Mouse (Mus musculus): ENCODE measurements around the gene Zfp335.

Gene Zfp335

DNA sequence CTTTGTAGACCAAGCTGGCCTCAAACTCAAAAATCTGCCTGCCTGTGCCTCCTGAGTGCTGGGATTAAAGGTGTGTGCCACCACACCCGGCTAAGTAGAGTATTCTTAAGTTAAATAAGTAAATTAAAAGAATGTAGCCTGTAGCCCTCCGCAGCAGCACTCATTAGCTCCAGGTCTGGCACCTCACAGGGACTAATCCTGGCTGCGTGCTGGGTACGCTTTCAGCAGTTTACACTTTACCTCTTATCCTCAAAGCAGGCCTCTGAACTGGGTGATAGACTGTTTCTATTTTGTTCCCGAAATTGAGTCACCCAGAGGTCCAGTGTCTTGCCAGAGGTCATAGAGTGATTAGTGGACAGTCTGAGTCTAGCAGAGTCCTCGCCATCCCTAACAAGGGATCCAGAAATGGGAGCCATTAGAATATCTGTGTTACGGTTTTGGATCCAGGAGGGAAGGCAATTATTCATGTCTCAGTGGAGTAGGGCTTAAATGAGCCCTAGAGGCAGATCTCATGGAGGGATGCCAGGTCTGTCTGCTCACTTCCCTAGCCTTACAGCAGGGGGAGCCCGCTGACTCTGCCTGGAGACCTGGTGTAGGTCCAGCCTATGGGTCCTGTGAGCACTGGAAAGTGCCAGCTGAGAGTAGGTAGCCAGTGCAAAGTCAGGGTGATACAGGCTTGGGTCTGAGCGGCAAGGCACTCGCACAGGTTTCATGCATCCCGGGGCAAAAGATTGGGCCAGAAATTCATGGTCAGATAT lies 12.7 kb upstream of the Zfp335 start:
- DNase-seq, result peak; percentile 88 to 89

DNA sequence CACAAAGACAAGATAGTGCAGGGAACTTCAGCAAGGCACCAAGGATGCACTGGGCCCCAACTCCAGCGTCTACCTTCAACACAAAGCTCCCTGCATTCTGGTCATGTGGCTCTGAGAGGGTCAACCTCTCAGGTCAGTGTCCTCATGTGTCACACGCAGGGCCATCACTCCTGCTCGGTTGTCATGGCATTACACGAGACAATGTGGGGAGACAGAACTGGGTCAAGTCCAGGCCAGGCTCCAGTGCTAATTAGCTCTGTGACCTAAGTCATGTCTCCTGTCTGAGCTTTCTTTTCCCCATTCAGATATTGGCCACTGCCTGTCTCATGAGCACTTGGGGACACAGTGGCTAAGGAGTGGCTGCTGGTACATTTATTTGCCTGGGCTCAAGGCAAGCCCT lies 11.7 kb upstream of the Zfp335 start:
- DNase-seq, result no peak

DNA sequence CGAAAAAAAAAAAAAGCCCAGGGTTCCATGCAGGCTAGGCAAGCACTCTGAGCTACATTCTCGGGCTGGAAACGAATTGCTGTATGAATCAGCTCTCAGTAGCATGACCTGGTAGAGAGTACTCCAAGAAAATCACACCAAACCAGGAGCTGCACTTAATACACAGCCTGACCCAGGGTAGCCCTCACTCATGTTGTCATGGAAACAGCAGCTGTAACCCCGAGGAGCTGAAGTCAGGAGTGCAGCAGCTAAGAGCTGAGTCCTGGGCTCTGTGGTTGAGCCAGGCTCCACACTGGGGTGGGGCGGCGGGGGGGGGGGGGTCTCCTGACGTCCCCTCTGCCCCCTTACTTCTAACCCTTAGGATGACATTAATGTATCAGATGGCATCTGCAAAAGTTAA lies 10.4 kb upstream of the Zfp335 start:
- DNase-seq, result no peak

GRCm38 (mm10) chr2:164918325-164918724 lies 6.8 kb upstream of the Zfp335 start:
- DNase-seq, result peak; percentile 63 to 66

GRCm38 (mm10) chr2:164917371-164917770 lies 5.8 kb upstream of the Zfp335 start:
- DNase-seq, result no peak

- peak in 1 of 2 experiments; percentile 29 for DNase-seq
Measured at GRCm38 (mm10) chr2:164916820-164917219, 5.3 kb upstream of the Zfp335 start.

DNA sequence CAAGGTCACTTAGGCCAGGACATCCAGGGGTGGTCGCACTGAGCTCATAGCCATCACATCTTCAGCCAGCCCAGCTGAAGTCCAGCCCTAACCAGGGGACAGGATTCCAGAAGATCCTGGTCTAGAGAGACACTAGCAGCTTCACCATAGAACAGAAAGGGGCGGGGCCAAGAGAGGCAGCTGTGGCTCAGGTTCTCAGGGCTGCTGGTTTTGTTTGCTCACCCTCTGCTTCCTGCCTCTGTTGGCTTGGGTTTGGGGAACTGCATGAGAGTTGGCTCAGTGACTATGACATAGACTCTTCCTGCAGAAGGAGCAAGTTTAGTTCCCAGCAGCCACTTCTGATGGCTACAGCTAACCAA lies 1.9 kb upstream of the Zfp335 start:
- peak; percentile 85 for DNase-seq

- DNase-seq, result no peak
Measured at GRCm38 (mm10) chr2:164912749-164913427, 1.3 kb upstream of the Zfp335 start.

- DNase-seq, result no peak
Measured at GRCm38 (mm10) chr2:164912151-164912550, 594 bp upstream of the Zfp335 start.

- DNase-seq, result no peak
Measured at GRCm38 (mm10) chr2:164910360-164911061, 1.0 kb downstream of the Zfp335 start.

DNA sequence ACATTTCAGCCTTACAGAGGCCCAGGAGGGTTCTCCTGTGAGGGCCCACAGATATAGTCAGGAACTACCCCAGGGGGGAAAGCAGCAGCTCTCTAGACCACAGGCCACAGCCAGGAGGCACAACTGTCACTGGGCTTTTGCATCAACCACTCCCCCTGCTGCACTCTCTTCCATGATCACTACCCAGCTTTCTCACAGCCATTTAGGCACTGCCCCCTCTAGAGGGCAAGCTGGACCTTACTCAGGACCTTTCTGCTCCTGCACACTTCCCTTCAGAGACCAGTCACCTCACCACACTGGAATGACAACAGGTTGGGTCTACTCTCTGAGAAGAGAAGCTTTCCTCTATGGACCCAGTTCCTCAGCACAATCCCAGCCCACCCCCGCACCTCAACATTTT lies 2.0 kb downstream of the Zfp335 start:
- peak; percentile 31 to 42 for DNase-seq

GRCm38 (mm10) chr2:164909100-164909499 lies 2.5 kb downstream of the Zfp335 start:
- no peak for DNase-seq

GRCm38 (mm10) chr2:164908011-164908410 lies 3.5 kb downstream of the Zfp335 start:
- DNase-seq, result no peak

- no peak for DNase-seq
Measured at GRCm38 (mm10) chr2:164907511-164907910, 4.0 kb downstream of the Zfp335 start.

DNA sequence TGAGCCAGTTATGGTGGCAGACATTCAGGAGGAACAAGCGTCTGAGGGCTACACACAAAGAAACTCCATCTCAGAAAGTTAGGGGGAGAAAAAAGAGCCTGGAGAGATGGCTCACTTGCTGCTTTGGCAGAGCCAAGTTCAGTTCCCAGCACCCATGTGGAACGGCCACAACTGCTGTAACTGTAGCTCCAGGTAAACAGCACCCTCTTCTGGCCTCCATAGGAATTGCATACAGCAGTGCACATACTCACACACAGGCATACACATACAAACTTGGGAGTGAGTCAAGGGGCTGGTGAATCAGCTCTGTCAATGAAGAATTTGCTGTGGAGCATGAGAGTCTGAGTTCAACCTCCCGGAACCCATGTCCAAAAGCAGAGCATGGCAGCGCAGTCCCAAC lies 5.5 kb downstream of the Zfp335 start:
- peak; percentile 33 to 38 for DNase-seq

GRCm38 (mm10) chr2:164903496-164903895 lies 8.1 kb downstream of the Zfp335 start:
- no peak for DNase-seq

- DNase-seq, result no peak
Measured at GRCm38 (mm10) chr2:164901380-164901779, 10.2 kb downstream of the Zfp335 start.

DNA sequence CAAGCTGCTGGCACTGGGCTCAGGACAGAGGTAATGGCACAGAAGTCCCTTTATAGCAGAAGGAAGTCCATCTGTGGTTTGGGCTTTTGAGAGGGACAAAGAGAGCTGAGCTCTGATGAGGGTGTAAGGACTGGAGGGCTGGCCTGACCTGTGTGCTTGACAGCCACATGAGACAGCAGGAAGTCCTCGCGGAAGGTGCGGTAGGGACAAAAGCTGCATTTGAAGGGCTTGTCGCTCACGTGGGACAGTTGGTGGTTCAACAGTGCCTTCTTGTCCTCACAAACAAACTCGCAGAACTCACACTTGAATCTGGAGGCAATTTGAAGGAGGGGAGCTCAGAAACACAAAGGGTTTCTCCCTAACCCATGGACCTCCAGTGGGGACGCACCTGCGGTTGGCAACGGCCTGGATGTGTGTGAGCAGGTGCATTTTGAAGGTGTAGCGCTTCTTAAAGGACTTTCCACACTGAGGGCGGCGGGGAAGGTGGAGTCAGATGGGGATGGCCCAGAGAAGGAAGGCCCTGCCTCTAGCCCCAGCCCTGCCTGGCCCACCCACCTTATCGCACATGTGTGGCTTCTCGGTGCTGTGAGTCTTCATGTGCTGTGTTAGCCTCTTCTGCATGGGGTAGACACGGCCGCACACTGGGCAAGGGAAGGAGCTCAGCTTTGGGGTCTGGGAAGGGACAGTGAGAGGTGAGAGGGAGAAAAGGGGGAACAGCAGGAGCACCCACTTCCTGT lies 11.7 kb downstream of the Zfp335 start:
- DNase-seq, result no peak

DNA sequence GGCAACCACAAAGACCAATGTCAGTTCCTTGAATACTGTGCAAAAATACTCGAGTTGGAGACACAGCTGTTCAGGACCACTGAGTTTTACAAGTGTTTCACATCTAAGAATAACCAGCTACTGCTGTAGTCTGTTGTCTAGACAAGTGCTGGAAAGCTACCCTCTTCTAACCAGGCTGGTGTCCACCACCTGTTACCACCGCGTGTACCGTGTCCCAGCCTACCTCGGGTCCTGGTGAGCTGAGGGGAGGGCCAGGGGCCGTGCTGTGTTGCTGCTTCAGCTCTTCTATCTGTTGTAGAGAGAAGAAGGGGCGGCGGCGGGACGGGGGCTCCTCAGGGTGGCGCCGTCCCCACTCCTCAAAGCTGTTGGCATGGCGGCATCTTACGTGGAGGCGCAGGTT lies 12.5 kb downstream of the Zfp335 start:
- no peak for DNase-seq

GRCm38 (mm10) chr2:164898008-164898407 lies 13.5 kb downstream of the Zfp335 start:
- peak; percentile 55 to 57 for DNase-seq

DNA sequence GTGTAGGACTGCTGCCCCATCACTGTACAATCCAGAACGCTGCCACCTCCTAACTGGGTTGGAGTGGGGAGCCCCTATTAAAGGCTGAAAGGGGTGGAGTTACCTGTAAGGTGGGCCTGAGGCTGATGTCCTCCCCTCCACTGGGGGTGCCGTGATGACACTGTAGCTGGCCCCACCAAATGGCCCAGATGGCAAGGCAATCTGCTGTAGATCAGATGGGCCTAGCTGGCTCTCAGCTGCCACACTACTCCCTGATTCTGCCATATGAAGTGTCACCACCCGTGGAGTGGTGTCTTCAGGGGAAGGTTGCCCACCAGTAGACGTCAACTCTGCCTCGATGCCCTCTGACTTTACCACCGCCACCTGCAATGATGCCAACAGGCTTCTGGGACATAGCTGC lies 15.7 kb downstream of the Zfp335 start:
- DNase-seq, result no peak

GRCm38 (mm10) chr2:164894644-164895043 lies 16.9 kb downstream of the Zfp335 start:
- no peak for DNase-seq

DNA sequence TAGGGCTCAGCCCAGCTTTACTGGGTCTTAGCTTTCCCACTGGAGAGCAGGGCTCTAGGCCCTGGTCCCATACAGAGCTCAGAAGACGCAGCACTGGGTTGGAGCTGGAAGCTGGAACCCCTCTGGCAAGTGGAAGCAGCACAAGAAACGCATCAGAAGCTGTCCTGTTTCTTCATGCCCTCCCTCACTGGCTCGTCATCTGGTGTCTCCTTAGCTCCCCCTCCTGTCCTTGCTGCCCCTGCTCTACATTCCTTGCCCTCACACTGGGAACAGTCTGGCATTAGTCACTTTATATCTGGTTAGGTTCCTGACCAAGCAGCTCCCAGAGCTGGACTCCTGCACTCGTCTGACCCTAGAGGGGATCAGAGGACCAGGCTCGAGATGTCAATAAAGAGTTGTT lies 17.5 kb downstream of the Zfp335 start:
- no peak for DNase-seq
